Mouse (Mus musculus) brain, adult 2 months (tissue): ENCODE measurements around the gene Lcmt1.

ENCODE experiments used
- DNase-seq: peaks from one replicate; pipeline ENCODE4 v3.0.0; 2011; ENCODE audit warnings: low read depth, low spot score

Lcmt1 gene

GRCm38 (mm10) chr7:123360185-123360584 is 9.4 kb upstream of the Lcmt1 start:
- no peak for DNase-seq

DNA sequence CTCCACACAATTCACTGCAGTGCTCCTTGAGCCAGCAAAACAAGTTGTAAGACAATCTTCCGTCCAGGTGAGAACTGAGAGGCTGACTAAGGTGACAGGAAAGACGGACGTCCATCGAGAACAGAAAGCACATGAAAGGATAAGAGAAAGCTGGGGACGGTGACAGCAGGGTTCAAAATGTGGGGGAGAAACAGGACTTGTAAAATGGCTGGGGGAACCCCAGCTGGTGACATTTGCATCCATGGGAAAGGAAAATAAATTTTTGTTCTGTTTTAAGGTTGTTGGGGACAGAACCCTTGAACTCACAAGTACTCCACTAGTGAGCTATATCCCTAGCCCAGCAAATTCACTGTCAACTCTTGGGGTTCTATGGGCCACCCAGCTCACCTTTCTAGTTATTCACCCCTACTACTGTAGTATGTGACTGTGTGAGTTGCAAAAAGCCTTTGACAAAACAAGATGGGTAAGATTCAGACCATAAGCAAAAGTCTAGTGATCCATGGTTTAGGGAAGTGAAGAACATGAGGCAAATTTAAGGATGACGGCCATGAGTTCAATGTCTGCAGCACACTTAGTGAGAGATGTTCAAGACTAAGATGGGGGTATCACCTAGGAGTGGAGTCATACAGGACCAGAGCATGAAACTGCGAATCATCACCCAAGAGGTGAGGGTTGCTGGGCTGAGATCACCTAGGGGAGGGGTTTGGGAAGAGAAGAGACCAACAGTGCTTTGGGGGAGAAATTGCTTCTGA is 8.2 kb upstream of the Lcmt1 start:
- DNase-seq, result no peak

GRCm38 (mm10) chr7:123362806-123363205 is 6.8 kb upstream of the Lcmt1 start:
- DNase-seq, result no peak

DNA sequence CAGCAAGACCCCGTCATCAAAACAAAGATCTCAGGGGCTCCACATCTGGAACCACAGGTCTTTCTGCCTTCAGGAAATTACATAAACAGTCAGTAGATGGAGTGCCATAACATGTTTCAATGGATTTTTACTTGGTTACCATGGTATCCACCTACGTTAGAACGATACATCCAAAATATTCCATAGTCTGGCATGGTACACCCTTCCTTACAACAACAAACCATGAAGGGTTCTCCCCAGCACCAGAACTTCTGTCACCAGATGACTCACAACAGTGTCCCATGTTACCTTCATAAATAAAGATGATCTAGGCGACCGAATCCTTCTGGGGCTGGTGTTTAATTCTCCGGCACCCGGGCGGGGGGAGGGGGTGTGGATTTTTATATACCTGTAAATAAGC is 5.6 kb upstream of the Lcmt1 start:
- peak; percentile 84 for DNase-seq

- peak; percentile 67 for DNase-seq
These were observed 3.5 kb upstream of the Lcmt1 start for GRCm38 (mm10) chr7:123365876-123366741.

GRCm38 (mm10) chr7:123366806-123367205 is 2.8 kb upstream of the Lcmt1 start:
- no peak for DNase-seq

DNA sequence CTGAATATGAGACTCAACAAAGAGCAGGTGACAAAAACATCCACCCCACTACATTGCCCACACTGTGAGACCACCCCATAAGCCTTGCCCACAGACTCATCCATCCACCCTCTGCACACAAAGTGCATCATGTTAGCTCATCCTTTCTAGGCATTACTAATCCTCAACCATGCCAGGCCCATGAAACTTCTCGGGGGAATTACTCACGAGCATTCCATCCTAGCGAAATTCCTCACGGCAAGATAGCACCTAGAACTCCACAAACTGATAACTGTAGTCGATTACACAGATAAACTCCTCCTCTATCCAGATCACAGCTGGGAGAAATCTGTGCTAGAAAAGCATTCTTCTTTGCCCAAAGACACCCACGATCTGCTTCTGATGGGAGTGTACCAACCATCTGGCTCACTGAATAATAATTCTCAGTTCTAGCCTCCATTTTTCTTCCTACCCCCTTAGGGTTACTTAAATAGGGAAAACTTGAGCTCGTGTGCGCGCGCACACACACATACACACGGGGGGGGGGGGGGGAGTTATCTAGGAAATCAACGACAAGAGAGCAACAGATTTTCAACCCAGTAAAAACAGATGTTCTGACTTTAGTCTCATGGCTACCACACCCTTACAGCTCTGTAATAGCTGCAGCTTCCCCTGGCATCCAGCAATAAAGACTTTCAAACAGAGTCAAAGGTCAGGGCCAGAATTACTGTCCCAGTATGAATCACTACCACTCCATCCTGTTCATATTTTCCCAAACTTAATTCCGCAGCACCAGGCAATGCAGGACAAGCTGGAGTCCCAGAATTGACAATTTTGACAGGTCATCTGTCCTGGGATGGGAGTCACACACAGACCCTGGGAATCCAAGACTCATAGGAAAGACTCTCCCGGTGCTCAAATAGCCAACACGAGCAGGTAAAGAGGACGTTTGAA is 2.1 kb upstream of the Lcmt1 start:
- peak; percentile 80 for DNase-seq

GRCm38 (mm10) chr7:123368187-123368586 is 1.4 kb upstream of the Lcmt1 start:
- DNase-seq, result no peak

DNA sequence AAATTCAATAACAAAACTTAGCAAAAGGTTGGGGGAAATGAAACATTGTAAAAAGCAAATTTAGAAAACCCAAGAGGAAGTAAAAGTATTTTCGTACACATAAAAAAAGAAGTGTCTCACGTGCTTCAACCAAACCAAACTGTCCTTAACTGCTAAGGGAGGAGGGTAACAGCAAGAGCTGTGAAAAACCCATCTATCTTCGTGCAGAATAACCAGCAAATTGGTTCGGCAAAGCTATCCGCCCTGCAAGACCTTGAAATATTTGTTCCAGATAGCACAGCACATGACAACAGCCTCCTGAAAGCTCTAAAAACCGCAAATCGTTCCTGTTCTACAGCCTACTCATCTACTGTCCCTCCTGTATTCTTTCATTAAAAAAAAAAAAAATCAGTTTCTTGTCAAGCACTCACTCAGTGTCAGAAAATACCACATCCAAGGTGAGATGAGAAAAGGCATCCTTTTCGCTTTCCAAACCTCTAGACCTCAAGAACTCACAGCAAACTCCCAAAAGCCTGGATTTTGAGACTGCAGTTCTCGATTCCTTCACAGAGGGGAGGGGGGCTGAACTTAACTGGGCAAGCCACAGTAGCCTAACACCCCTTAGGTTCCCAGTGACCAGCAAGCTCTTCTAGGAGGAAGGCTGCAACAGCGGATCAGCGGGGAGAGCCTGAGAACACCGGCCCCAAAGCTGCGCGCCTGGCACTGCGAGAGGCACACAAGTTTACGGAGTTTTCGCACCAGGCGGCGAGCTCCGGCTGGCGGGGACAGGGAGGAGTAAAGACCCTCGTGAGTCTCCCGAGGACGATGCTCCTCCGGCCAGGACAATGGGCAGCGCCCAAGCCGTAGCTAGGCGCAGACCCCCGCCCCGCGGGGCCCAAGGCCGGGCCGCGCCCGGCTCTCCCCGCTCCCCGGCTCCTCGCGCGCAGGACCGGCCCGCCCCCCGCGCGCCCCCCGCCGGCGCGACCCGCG is 522 bp upstream of the Lcmt1 start:
- peak; percentile 45 for DNase-seq

- DNase-seq, result no peak
These were observed 1.1 kb downstream of the Lcmt1 start for GRCm38 (mm10) chr7:123370700-123371099.

- DNase-seq, result no peak
These were observed 1.9 kb downstream of the Lcmt1 start for GRCm38 (mm10) chr7:123371501-123371900.

DNA sequence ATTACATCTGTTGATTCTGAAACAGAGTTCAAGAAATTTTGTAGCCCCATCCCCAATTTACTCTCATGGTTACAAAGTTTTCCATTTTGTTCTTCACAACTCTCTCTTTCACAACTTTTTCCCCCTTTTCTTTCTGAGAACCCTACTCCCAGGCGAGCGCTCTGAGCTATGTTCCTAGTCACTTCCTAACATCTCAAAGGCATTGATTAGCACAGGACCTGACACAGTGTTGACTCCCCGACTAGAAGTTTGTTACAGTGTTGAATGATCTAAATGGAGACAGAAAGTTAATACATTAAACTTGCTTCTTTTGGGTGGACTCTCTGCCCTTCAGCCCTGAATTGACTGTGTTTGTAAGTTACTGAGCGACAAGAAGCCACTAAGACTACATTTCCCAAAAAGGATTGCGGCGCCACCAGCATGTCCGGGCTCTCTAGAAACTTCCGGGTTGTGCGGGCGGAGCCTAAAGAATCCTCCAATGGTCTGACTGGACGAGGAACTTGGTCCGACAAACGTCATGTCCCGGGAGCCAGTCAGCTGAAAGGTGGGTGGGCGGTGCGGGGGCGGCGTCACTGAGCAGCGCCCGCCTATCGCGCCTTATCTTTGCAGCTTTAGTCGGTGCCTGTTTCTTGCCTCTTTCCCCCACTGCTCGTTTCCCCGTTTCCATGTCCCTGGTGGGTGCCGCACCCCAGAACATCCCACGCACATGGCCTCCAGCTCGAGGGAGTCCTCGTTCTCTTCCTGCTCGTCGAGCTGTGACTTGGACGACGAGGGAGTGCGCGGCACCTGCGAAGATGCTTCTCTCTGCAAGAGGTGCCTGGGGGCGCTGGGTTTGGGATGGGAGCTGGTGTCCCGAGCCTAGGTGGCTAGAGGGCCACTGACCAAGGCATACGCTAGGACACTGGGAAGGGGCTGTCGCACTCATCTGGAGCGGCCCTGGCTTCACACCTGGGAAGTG is 8.1 kb downstream of the Lcmt1 start:
- DNase-seq, result peak; percentile 99

- DNase-seq, result no peak
These were observed 16.3 kb downstream of the Lcmt1 start for GRCm38 (mm10) chr7:123385693-123386407.

DNA sequence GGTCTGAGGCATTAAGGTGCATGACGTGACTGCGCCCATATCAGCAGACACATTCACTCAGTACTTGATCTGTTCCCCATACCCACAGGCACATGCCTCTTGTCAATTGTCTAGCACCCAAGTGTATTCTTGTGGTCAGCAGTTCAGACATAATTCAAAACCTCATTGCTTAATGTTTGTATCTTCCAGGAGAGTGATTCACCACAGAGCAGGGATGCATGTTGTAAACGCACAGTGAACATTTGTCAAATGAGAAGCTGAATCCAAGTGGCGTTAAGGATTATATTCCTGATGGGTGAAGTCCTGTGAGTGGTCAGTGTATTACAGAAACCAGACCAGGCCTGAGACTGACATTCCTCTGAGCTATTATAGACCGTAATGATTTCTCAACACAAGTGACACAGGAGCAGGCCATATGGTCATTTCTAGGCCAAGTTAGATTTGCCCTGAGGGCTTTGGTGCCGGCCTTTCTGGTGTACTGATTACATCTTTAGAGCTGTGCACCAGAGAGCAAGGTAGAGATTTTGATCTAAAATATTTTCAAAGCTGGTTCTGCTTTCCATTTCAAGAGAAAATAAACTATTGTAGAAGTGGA is 20.2 kb downstream of the Lcmt1 start:
- DNase-seq, result peak; percentile 71

DNA sequence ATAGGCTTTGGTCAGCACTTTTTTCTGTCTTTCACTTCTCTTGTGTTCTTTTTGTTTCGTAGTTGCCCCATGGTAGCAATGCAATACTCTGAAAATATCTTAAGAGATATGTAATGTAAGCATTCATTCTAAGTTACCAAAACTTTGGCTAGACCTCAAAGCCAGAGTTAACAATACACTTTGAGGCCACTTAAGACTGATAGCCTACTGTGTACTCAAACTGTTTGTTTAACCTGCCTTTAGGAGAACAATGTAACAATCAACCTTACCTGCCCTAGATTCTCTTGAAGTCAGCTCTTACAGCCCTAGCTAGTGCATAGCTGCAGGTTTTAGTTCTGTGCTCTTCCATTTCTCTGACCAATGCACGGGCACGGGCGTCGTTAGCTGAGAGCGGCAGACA is 24.7 kb downstream of the Lcmt1 start:
- no peak for DNase-seq

- no peak for DNase-seq
These were observed 27.3 kb downstream of the Lcmt1 start for GRCm38 (mm10) chr7:123396900-123397299.

GRCm38 (mm10) chr7:123397369-123397768 is 27.8 kb downstream of the Lcmt1 start:
- no peak for DNase-seq

- DNase-seq, result peak; percentile 66
These were observed 28.3 kb downstream of the Lcmt1 start for GRCm38 (mm10) chr7:123397931-123398330.
